Mouse (Mus musculus) heart, postnatal 0 days (tissue): ENCODE data around the gene E130114P18Rik. TPM values are rescaled to one million over a fixed set of nuclear protein-coding genes. Genes with fewer than 3 reads are reported as not detected.

Source experiments
- ATAC-seq: fragments of 200-750 bp; cut with Nextera tagmentation; 2 replicates; pipeline ENCODE4 v1.8.0; 2017; ENCODE audit warnings: low read depth, moderate number of reproducible peaks, moderate library complexity; ENCODE audit not compliant: insufficient read depth
- DNase-seq: peaks from one replicate; pipeline ENCODE4 v3.0.0-alpha.2; 2016; ENCODE audit warnings: low spot score
- H3K27ac ChIP-seq: fragments of 300-500 bp; sonication (generic); 2 replicates; pipeline ENCODE4 v1.5.1; 2014; ENCODE audit warnings: low read depth, mild to moderate bottlenecking
- H3K27me3 ChIP-seq: fragments of 300-500 bp; sonication (generic); 2 replicates; pipeline ENCODE4 v1.6.1; 2014; ENCODE audit warnings: low read length, mixed read lengths; ENCODE audit not compliant: control insufficient read depth, insufficient read depth
- H3K36me3 ChIP-seq: fragments of 300-500 bp; sonication (generic); replicated peaks from 2 replicates; pipeline ENCODE4 v1.6.1; 2014; ENCODE audit warnings: low read length, mixed read lengths; ENCODE audit not compliant: control insufficient read depth, insufficient read depth
- H3K4me1 ChIP-seq: fragments of 300-500 bp; sonication (generic); 2 replicates; pipeline ENCODE4 v1.6.1; 2014; ENCODE audit warnings: antibody characterized with exemption; ENCODE audit not compliant: control insufficient read depth, insufficient read depth
- H3K4me2 ChIP-seq: fragments of 300-500 bp; sonication (generic); 2 replicates; pipeline ENCODE4 v1.6.1; 2014; ENCODE audit warnings: low read depth, mild to moderate bottlenecking, low read length, moderate library complexity
- H3K4me3 ChIP-seq: fragments of 300-500 bp; sonication (generic); 2 replicates; pipeline ENCODE4 v1.5.1; 2014; ENCODE audit warnings: low read depth, low read length
- H3K9ac ChIP-seq: fragments of 300-500 bp; sonication (generic); replicated peaks from 2 replicates; pipeline ENCODE4 v1.6.1; 2014; ENCODE audit warnings: low read depth, low read length, mixed read lengths
- H3K9me3 ChIP-seq: fragments of 300-500 bp; sonication (generic); replicated peaks from 2 replicates; pipeline ENCODE4 v1.6.1; 2016; ENCODE audit warnings: low read length; ENCODE audit not compliant: control insufficient read depth
- CTCF ChIP-seq: IDR thresholded peaks from 2 replicates; pipeline ENCODE4 v1.5.1; 2016; ENCODE audit warnings: antibody characterized with exemption, control low read depth, low read depth
- EP300 ChIP-seq: IDR thresholded peaks from 2 replicates; pipeline ENCODE4 v1.6.1; 2016; ENCODE audit warnings: antibody characterized with exemption, low read depth
- WGBS: fragments of 180-500 bp; shearing (Covaris S2); extraction: QIAGEN DNeasy Blood & Tissue Kit; methylation state at CpG from one replicate; pipeline ENCODE4 v1.1.7; 2014; 5-methylcytosine and 5-hydroxymethylcytosine counted together
- polyA plus RNA-seq: library from polyadenylated mRNA; unstranded; fragments of >200 nt; fragmentation: Nextera tagmentation; extraction: Ambion mirVana; gene quantifications from 2 replicates; pipeline ENCODE4 v1.2.1, GENCODE M21; 2015
- total RNA-seq: library from RNA; depleted of rRNA; stranded (reverse); fragments of >200 nt; gene quantifications from 2 replicates; pipeline ENCODE4 v1.2.3, GENCODE M21; 2014; ENCODE audit warnings: low replicate concordance

Gene E130114P18Rik
- total and polyA plus RNA-seq, 2 experiments from 2014 or later: 0.45 TPM; not detected in 1

DNA sequence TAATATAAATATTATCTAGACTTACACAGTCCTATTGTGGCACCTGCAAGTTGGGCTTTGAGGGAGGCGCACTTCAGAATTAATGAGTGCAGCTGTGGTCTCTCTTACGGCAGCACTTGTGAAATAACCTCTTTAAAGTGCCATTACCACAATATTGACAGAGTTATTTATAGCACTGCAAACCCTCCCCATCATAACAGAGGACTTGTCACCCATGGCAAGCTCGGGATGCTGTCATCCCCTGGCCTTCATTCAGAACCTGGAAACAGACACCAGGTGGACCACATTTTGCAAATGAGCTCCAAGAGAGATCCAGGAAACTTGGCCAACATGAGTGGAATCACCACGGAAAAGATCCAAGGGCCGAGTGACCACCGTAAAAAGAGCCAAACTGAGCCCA, 63.3 kb downstream of the E130114P18Rik start:
- Histone ChIP-seq H3K4me1 (no peaks in the 10 kb centered on the region), H3K27me3 (no peaks in the 10 kb centered on the region), H3K4me3 (no peak overlapping the region), H3K36me3 (no peaks in the 10 kb centered on the region), H3K27ac (no peak overlapping the region), H3K9me3 (no peaks in the 10 kb centered on the region), H3K4me2 (no peak overlapping the region), H3K9ac (no peak overlapping the region)
- DNase-seq: no peak
- TF ChIP-seq EP300 (no peak), CTCF (no peak)
- 53% methylated on average over 6 of the region's 6 CpGs for WGBS
- ATAC-seq: no peak

DNA sequence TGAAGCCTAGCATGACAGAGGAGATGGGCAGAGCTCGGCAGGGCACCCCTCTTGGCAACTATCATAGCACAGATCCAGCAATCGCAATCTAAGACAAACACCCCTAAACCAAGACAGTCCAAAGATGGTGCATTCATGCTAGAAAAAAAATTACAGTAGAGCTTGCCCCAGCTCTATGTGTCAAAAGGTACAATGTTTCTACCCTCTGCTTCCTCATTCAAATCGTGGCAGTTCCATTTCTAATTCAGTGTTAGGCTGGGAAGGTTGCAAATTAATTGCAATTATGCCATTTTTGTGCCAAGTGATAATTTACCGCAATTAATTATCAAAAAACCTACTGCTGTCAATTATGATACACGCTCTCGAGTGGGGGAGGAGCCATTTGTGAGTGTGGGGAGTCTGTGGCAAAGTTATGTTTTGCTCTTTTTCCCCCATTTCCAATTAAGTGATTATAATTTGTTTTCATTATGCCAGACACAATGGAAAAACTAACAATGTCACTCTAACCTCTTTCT, 63.7 kb downstream of the E130114P18Rik start:
- Histone ChIP-seq H3K9ac (no peak overlapping the region), H3K4me2 (no peak overlapping the region), H3K4me3 (no peak overlapping the region), H3K4me1 (no peaks in the 10 kb centered on the region), H3K27ac (no peak overlapping the region), H3K9me3 (no peaks in the 10 kb centered on the region), H3K27me3 (no peaks in the 10 kb centered on the region), H3K36me3 (no peaks in the 10 kb centered on the region)
- DNase-seq (no peak), ATAC-seq (no peak)
- TF ChIP-seq EP300: no peak
- TF ChIP-seq CTCF: no peak
- 80% methylated on average over 6 of the region's 6 CpGs for WGBS

- H3K4me1 ChIP-seq: no peaks in the 10 kb centered on the region
- H3K9ac ChIP-seq: no peak overlapping the region
- H3K4me3 ChIP-seq: no peak overlapping the region
- DNase-seq: no peak
- H3K27me3 ChIP-seq: no peaks in the 10 kb centered on the region
- WGBS: 29% methylated on average over 1 of the region's 1 CpGs
- no peaks in the 10 kb centered on the region for H3K9me3 ChIP-seq
- TF ChIP-seq CTCF: no peak
- no peak for TF ChIP-seq EP300
- no peaks in the 10 kb centered on the region for H3K36me3 ChIP-seq
- H3K27ac ChIP-seq: no peak overlapping the region
- no peak overlapping the region for H3K4me2 ChIP-seq
- ATAC-seq: no peak
Measured at GRCm38 (mm10) chr4:97712547-97712946, 65.3 kb downstream of the E130114P18Rik start.

- 68% methylated on average over 9 of the region's 9 CpGs for whole genome bisulfite sequencing
- DNase-seq: no peak
Measured at GRCm38 (mm10) chr4:97710048-97710765, 67.7 kb downstream of the E130114P18Rik start.

DNA sequence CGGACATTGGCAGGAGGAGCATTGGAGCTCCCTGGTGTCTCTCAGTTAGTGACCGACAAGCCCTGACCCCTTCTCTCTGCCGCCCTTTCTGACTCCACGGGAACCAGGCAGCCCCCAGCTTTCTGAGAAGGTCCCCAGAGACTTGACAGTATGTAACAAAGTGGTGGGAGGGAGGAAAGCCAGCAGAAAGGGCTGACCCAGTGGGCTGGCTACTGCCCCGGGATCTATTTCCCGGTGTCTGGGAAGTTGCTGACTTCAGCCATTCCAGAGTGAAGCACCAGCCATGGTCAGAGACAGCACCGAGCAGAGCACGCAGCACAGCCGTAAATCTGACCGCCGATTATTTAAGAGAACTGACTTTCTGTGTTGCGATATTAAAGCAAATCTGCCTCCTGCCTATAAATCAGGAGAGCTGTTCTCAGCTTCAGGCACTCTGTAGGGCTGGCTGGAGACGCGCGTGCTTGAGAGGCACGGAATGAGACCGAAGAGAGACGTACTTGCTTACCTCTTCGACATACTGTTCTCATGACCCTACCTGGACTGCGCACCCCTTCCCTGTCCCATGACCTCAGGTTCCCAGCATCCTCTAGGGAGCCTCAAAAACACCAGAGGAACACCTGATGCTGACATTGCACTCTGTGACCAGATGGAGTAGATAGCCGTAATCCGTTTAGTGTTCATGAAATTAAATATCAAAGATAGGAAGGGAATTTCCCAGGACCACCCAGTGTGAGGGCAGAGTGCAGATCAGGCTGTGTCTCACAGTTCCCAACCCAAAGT, 70.3 kb downstream of the E130114P18Rik start:
- WGBS: 72% methylated on average over 22 of the region's 22 CpGs
- no peak for ATAC-seq
- Histone ChIP-seq H3K36me3 (no peaks in the 10 kb centered on the region), H3K9ac (no peak overlapping the region), H3K9me3 (no peaks in the 10 kb centered on the region), H3K4me3 (no peak overlapping the region), H3K4me2 (no peak overlapping the region), H3K27ac (no peak overlapping the region), H3K27me3 (no peaks in the 10 kb centered on the region), H3K4me1 (peaks cover 6% of the 10 kb centered on the region; the same call in 1 of the 2 replicates)
- no peak for TF ChIP-seq CTCF
- TF ChIP-seq EP300: no peak
- DNase-seq: no peak

More at GRCm38 (mm10) chr4:97710048-97710765, 67.7 kb downstream of the E130114P18Rik start:
- Histone ChIP-seq H3K4me3 (no peak overlapping the region), H3K4me2 (no peak overlapping the region), H3K36me3 (no peaks in the 10 kb centered on the region), H3K9ac (no peak overlapping the region), H3K27ac (no peak overlapping the region), H3K27me3 (no peaks in the 10 kb centered on the region), H3K4me1 (peaks cover 6% of the 10 kb centered on the region; the same call in 1 of the 2 replicates), H3K9me3 (no peaks in the 10 kb centered on the region)
- no peak for ATAC-seq
- TF ChIP-seq EP300 (no peak), CTCF (no peak)
